Mouse (Mus musculus): ENCODE measurements around the gene Tbl1x.
A peak's percentile ranks its signal among the peaks of the same experiment; 100 is the strongest.

Gene Tbl1x

GRCm38 (mm10) chrX:77608947-77609703, 98.3 kb downstream of the Tbl1x start:
- DNase-seq (ENCODE audit: low spot score in 2 of 2): no peak

GRCm38 (mm10) chrX:77611938-77612337, 101.1 kb downstream of the Tbl1x start:
- DNase-seq (ENCODE audit: low spot score in 2 of 2): no peak

GRCm38 (mm10) chrX:77613041-77613440, 102.2 kb downstream of the Tbl1x start:
- DNase-seq (ENCODE audit: low spot score in 2 of 2): no peak

GRCm38 (mm10) chrX:77615735-77616293, 105.0 kb downstream of the Tbl1x start:
- no peak for DNase-seq (ENCODE audit: low spot score in 2 of 2)

- no peak for DNase-seq (ENCODE audit: low spot score in 2 of 2)
Observed at GRCm38 (mm10) chrX:77617368-77618144, 106.7 kb downstream of the Tbl1x start.

GRCm38 (mm10) chrX:77630439-77630838, 119.6 kb downstream of the Tbl1x start:
- DNase-seq (ENCODE audit: low spot score in 2 of 2): peak; percentile 14 to 19

- no peak for DNase-seq (ENCODE audit: low spot score in 2 of 2)
Observed at GRCm38 (mm10) chrX:77636499-77636898, 125.7 kb downstream of the Tbl1x start.

- DNase-seq (ENCODE audit: low spot score in 2 of 2): peak; percentile 19 to 56
Observed at GRCm38 (mm10) chrX:77638076-77638475, 127.3 kb downstream of the Tbl1x start.

GRCm38 (mm10) chrX:77640301-77640700, 129.5 kb downstream of the Tbl1x start:
- DNase-seq (ENCODE audit: low spot score in 2 of 2): no peak

GRCm38 (mm10) chrX:77646164-77646563, 135.4 kb downstream of the Tbl1x start:
- DNase-seq (ENCODE audit: low spot score in 2 of 2): no peak

- no peak for DNase-seq (ENCODE audit: low spot score in 2 of 2)
Observed at GRCm38 (mm10) chrX:77650246-77650645, 139.4 kb downstream of the Tbl1x start.

GRCm38 (mm10) chrX:77662030-77662429, 151.2 kb downstream of the Tbl1x start:
- DNase-seq (ENCODE audit: low spot score in 2 of 2): no peak

- no peak for DNase-seq (ENCODE audit: low spot score in 2 of 2)
Observed at GRCm38 (mm10) chrX:77663276-77663675, 152.5 kb downstream of the Tbl1x start.

- DNase-seq (ENCODE audit: low spot score in 2 of 2): no peak
Observed at GRCm38 (mm10) chrX:77665030-77665429, 154.2 kb downstream of the Tbl1x start.

- DNase-seq (ENCODE audit: low spot score in 2 of 2): no peak
Observed at GRCm38 (mm10) chrX:77666911-77667310, 156.1 kb downstream of the Tbl1x start.

GRCm38 (mm10) chrX:77667441-77667840, 156.6 kb downstream of the Tbl1x start:
- no peak for DNase-seq (ENCODE audit: low spot score in 2 of 2)

GRCm38 (mm10) chrX:77669779-77670550, 159.2 kb downstream of the Tbl1x start:
- DNase-seq (ENCODE audit: low spot score in 2 of 2): peak; percentile 13 to 27

All from heart, adult 9 months (tissue).